Mouse (Mus musculus) neural tube, embryonic 11.5 days (tissue): ENCODE measurements around the gene Polg2. TPM values are rescaled to one million over a fixed set of nuclear protein-coding genes. Genes with fewer than 3 reads are reported as not detected.
"Not testable (repeated sequence)": the region's sequence is repeated elsewhere in the genome, so short reads cannot be mapped to it uniquely, and the experiment has no call there.

Source experiments
- ATAC-seq: fragments of 200-750 bp; cut with Nextera tagmentation; 2 replicates; pipeline ENCODE4 v1.8.0; 2017; ENCODE audit warnings: moderate number of reproducible peaks, mild to moderate bottlenecking, moderate TSS enrichment, moderate library complexity; ENCODE audit not compliant: insufficient read depth, low FRiP score, low TSS enrichment
- DNase-seq: peaks from one replicate; pipeline ENCODE4 v3.0.0-alpha.2; 2015; ENCODE audit warnings: low spot score
- H3K27ac ChIP-seq: fragments of 300-500 bp; sonication (generic); 2 replicates; pipeline ENCODE4 v1.5.1; 2014; ENCODE audit warnings: low read depth, mild to moderate bottlenecking, low read length
- H3K27me3 ChIP-seq: fragments of 300-500 bp; sonication (generic); 2 replicates; pipeline ENCODE4 v1.6.1; 2014; ENCODE audit warnings: mild to moderate bottlenecking, low read length, mixed read lengths; ENCODE audit not compliant: control insufficient read depth, insufficient read depth
- H3K36me3 ChIP-seq: fragments of 300-500 bp; sonication (generic); 2 replicates; pipeline ENCODE4 v1.6.1; 2014; ENCODE audit warnings: mild to moderate bottlenecking, low read length, moderate library complexity, mixed read lengths; ENCODE audit not compliant: control insufficient read depth, insufficient read depth
- H3K4me1 ChIP-seq: fragments of 300-500 bp; sonication (generic); 2 replicates; pipeline ENCODE4 v1.6.1; 2014; ENCODE audit warnings: low read length, mixed read lengths; ENCODE audit not compliant: control insufficient read depth, insufficient read depth
- H3K4me2 ChIP-seq: fragments of 300-500 bp; sonication (generic); 2 replicates; pipeline ENCODE4 v1.6.1; 2014; ENCODE audit warnings: low read depth, mild to moderate bottlenecking, moderate library complexity
- H3K4me3 ChIP-seq: fragments of 300-500 bp; sonication (generic); 2 replicates; pipeline ENCODE4 v1.5.1; 2014; ENCODE audit warnings: low read depth, low read length
- H3K9ac ChIP-seq: fragments of 300-500 bp; sonication (generic); 2 replicates; pipeline ENCODE4 v1.6.1; 2014; ENCODE audit warnings: mild to moderate bottlenecking, low read length
- H3K9me3 ChIP-seq: fragments of 300-500 bp; sonication (generic); 2 replicates; pipeline ENCODE4 v1.6.1; 2016; ENCODE audit warnings: low read length; ENCODE audit not compliant: control insufficient read depth
- WGBS: fragments of 180-500 bp; shearing (Covaris S2); extraction: QIAGEN DNeasy Blood & Tissue Kit; methylation state at CpG from one replicate; pipeline ENCODE4 v1.1.7; 2014; 5-methylcytosine and 5-hydroxymethylcytosine counted together
- polyA plus RNA-seq: library from polyadenylated mRNA; unstranded; fragments of >200 nt; fragmentation: Nextera tagmentation; extraction: Ambion mirVana; gene quantifications from 2 replicates; pipeline ENCODE4 v1.2.1, GENCODE M21; 2014

The Polg2 gene
- polyA plus RNA-seq, 1 experiment from 2014 or later = 7.6 TPM

DNA sequence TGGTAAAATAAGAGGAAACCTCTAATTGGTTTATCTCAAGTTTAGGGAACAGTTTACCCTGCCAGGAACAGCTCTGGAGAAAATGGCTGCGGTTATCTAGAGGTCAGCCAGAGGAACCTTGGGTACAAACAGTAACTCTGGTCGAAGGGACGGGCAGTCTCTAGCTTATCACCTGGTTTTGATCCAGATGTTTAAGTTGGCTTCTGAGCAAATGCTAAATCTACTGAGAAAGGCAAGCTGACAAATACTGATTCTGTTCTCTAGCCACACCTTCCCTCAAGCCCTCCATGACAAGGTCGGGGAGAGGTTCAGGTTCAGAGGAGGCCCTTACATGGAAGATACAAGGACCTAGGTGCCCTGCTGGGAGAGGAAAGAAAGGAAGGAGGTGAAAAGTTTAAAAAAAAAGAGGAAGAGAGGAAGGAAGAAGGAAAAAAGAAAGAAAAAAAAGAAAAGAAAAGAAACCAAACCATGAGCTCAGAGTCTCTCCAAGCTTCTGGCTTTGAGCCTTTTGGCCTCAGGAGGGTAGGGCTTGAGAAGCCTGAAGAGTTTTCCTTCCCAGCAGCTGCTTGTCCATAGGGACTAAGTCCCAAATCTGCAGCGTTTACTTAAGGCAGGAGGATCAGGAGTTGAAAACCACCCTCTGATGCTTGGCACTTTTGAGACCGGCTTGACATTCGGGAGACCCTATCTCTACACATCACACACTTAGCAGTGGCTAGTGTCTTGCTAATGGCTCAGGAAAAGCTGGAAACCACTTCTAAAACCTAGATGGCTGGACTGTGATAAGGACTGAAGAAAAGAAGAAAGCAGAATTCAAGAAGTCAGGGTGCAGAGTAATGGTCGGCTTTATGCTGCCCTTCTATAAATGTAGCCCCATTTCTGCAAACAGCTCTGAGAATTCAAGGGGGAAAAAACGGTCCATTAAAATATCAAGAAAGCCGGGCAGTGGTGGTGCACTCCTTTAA lies 50.7 kb downstream of the Polg2 start:
- 83% methylated on average over 10 of the region's 10 CpGs for WGBS
- Histone ChIP-seq H3K9ac (no peak overlapping the region), H3K4me2 (no peak overlapping the region), H3K27me3 (no peaks in the 10 kb centered on the region), H3K36me3 (no peaks in the 10 kb centered on the region), H3K9me3 (no peaks in the 10 kb centered on the region), H3K4me1 (no peaks in the 10 kb centered on the region), H3K27ac (no peak overlapping the region), H3K4me3 (no peak overlapping the region)
- no peak for DNase-seq
- no peak for ATAC-seq

DNA sequence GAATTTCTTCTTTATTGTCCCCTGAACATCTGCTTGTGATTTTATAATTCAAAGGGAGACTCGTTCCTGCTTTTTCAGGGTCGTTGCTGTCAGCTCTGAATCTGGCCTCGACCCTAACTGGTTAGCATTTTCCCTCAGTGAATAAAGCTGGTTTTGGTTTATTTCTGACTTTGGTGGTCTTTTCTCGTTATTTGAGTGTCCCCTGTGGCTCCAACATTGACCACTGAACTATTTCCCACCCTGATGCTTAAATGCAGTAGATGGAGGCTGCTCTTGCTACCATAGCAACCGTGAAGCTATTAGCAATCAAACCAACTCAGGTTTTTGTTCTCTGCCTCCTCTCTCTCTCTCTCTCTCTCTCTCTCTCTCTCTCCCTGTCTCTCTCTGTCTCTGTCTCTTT lies 51.4 kb downstream of the Polg2 start:
- Histone ChIP-seq H3K9ac (no peak overlapping the region), H3K4me3 (no peak overlapping the region), H3K27me3 (no peaks in the 10 kb centered on the region), H3K4me2 (no peak overlapping the region), H3K4me1 (no peaks in the 10 kb centered on the region), H3K27ac (no peak overlapping the region), H3K9me3 (no peaks in the 10 kb centered on the region), H3K36me3 (no peaks in the 10 kb centered on the region)
- no peak for DNase-seq
- 41% methylated on average over 5 of the region's 5 CpGs for WGBS
- ATAC-seq = no peak

- not testable (repeated sequence) for ATAC-seq, H3K4me3 ChIP-seq
- WGBS = 93% methylated on average over 9 of the region's 9 CpGs
Observed at GRCm38 (mm10) chr11:106724916-106725235, 54.5 kb downstream of the Polg2 start.

DNA sequence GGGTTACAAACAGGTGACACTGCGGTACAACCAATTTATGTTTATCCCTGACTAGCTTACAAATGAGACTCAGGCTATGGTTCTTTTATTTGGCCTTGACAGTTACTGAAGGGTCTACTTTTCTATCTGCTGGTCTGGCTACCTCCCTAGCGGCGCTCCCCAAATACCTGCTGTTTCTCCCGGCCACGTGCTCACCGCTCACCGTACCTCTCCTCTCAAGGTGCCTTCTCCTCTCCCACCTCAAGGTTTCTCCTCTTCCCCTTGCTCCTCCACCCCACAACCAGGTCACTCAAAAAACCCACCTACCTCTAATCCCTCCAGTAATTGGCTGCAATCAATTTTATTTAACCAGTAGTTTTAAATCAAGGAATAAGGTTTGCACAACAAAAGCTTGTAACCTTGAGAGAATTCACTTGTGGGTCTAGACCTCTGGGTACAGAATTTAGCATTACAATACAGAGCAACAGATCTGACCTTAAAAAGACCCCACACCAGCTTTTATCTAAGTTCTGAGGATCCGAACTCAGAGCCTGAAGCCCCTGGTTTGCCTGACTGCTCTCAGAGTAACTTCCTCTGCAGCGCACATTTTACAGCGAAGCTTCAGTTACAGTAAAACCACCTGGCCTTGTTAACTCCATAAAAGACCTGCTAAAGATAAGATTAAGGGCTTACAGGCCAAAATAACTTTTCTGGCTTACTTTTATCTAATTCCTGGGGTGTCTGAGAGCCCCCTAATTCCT lies 55.0 kb downstream of the Polg2 start:
- 88% methylated on average over 10 of the region's 10 CpGs for WGBS
- no peak overlapping the region for H3K27ac ChIP-seq
- H3K27me3 ChIP-seq = no peaks in the 10 kb centered on the region
- no peaks in the 10 kb centered on the region for H3K36me3 ChIP-seq
- ATAC-seq = no peak
- no peak overlapping the region for H3K4me2 ChIP-seq
- H3K4me1 ChIP-seq = no peaks in the 10 kb centered on the region
- DNase-seq = no peak
- no peak overlapping the region for H3K4me3 ChIP-seq
- no peak overlapping the region for H3K9ac ChIP-seq
- H3K9me3 ChIP-seq = no peaks in the 10 kb centered on the region

More at GRCm38 (mm10) chr11:106724916-106725235, 54.5 kb downstream of the Polg2 start:
- not testable (repeated sequence) for H3K4me1 ChIP-seq, H3K27me3 ChIP-seq, DNase-seq, H3K9ac ChIP-seq, H3K36me3 ChIP-seq, H3K4me2 ChIP-seq, H3K9me3 ChIP-seq, H3K27ac ChIP-seq

- Histone ChIP-seq H3K9me3 (no peaks in the 10 kb centered on the region), H3K27ac (no peak overlapping the region), H3K4me1 (no peaks in the 10 kb centered on the region), H3K4me3 (no peak overlapping the region), H3K4me2 (no peak overlapping the region), H3K36me3 (no peaks in the 10 kb centered on the region), H3K27me3 (no peaks in the 10 kb centered on the region), H3K9ac (no peak overlapping the region)
- DNase-seq = no peak
- no peak for ATAC-seq
- WGBS = 76% methylated on average over 15 of the region's 15 CpGs
Observed at GRCm38 (mm10) chr11:106723611-106724125, 55.7 kb downstream of the Polg2 start.

GRCm38 (mm10) chr11:106722831-106723361 lies 56.4 kb downstream of the Polg2 start:
- H3K4me1 ChIP-seq = no peaks in the 10 kb centered on the region
- DNase-seq (no peak), ATAC-seq (no peak)
- WGBS = 9% methylated on average over 6 of the region's 7 CpGs
- no peaks in the 10 kb centered on the region for H3K9me3 ChIP-seq
- H3K4me2 ChIP-seq = no peak overlapping the region
- H3K27me3 ChIP-seq = no peaks in the 10 kb centered on the region
- no peaks in the 10 kb centered on the region for H3K36me3 ChIP-seq
- no peak overlapping the region for H3K4me3 ChIP-seq
- H3K27ac ChIP-seq = no peak overlapping the region
- no peak overlapping the region for H3K9ac ChIP-seq

DNA sequence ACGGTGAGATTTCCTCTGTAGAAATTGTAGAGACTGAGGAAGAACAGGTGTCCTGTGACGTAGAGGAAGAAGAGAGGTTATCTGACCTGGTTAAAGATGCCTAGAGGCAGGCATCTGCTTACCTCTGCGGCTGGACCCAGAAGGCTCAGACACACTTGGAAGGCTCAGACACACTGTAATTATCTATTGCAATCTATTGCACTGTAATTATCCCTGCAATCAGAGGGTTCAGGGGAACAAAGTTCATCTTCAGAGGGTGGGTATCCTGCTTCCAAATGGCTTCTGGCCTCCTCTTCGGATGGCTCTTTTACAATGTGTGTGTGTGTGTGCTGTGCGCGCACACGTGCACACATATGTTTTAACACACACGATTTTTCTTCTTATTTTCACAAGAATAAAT lies 59.0 kb downstream of the Polg2 start:
- Histone ChIP-seq H3K4me1 (no peaks in the 10 kb centered on the region), H3K4me2 (no peak overlapping the region), H3K36me3 (no peaks in the 10 kb centered on the region), H3K4me3 (no peak overlapping the region), H3K9ac (no peak overlapping the region), H3K27ac (no peak overlapping the region), H3K9me3 (no peaks in the 10 kb centered on the region), H3K27me3 (no peaks in the 10 kb centered on the region)
- 89% methylated on average over 8 of the region's 8 CpGs for WGBS
- ATAC-seq (no peak), DNase-seq (no peak)
